Mouse (Mus musculus) liver, postnatal 0 days (tissue): ENCODE results near the gene Atad5. TPM values are rescaled to one million over a fixed set of nuclear protein-coding genes. Genes with fewer than 3 reads are reported as not detected.
"Not testable (repeated sequence)": the region's sequence is repeated elsewhere in the genome, so short reads cannot be mapped to it uniquely, and the experiment has no call there.

Source experiments
- ATAC-seq: fragments of 200-750 bp; cut with Nextera tagmentation; 2 replicates; pipeline ENCODE4 v1.8.0; 2017; ENCODE audit warnings: mild to moderate bottlenecking, moderate library complexity
- DNase-seq: peaks from one replicate; pipeline ENCODE4 v3.0.0-alpha.2; 2016
- H3K27ac ChIP-seq: fragments of 300-500 bp; sonication (generic); 2 replicates; pipeline ENCODE4 v1.5.1; 2014; ENCODE audit warnings: antibody characterized with exemption, moderate library complexity, mild to moderate bottlenecking, low read depth
- H3K27me3 ChIP-seq: fragments of 300-500 bp; sonication (generic); 2 replicates; pipeline ENCODE4 v1.6.1; 2014; ENCODE audit warnings: low read length, control low read depth, mixed read lengths; ENCODE audit not compliant: insufficient read depth
- H3K36me3 ChIP-seq: fragments of 300-500 bp; sonication (generic); replicated peaks from 2 replicates; pipeline ENCODE4 v1.6.1; 2014; ENCODE audit warnings: mild to moderate bottlenecking, control low read depth, low read length, moderate library complexity, mixed read lengths; ENCODE audit not compliant: insufficient read depth
- H3K4me1 ChIP-seq: fragments of 300-500 bp; sonication (generic); 2 replicates; pipeline ENCODE4 v1.6.1; 2014; ENCODE audit warnings: antibody characterized with exemption, mild to moderate bottlenecking, control low read depth; ENCODE audit not compliant: insufficient read depth
- H3K4me2 ChIP-seq: fragments of 300-500 bp; sonication (generic); 2 replicates; pipeline ENCODE4 v1.6.1; 2014; ENCODE audit warnings: low read depth, mild to moderate bottlenecking, low read length, moderate library complexity, mixed read lengths
- H3K4me3 ChIP-seq: fragments of 300-500 bp; sonication (generic); 2 replicates; pipeline ENCODE4 v1.5.1; 2014; ENCODE audit warnings: low read depth, low read length
- H3K9ac ChIP-seq: fragments of 300-500 bp; sonication (generic); replicated peaks from 2 replicates; pipeline ENCODE4 v1.6.1; 2014; ENCODE audit warnings: mild to moderate bottlenecking, moderate library complexity
- H3K9me3 ChIP-seq: fragments of 300-500 bp; sonication (generic); 2 replicates; pipeline ENCODE4 v1.6.1; 2016; ENCODE audit warnings: mild to moderate bottlenecking, control low read depth, low read length, mixed read lengths
- CTCF ChIP-seq: sonication (generic); IDR thresholded peaks from 2 replicates; pipeline ENCODE4 v1.5.1; 2016; ENCODE audit warnings: antibody characterized with exemption, low read depth
- EP300 ChIP-seq: IDR thresholded peaks from 2 replicates; pipeline ENCODE4 v1.6.1; 2016; ENCODE audit warnings: antibody characterized with exemption, low read depth, mild to moderate bottlenecking
- WGBS: fragments of 180-500 bp; shearing (Covaris S2); extraction: QIAGEN DNeasy Blood & Tissue Kit; methylation state at CpG from one replicate; pipeline ENCODE4 v1.1.7; 2014; ENCODE audit not compliant: insufficient replicate concordance; 5-methylcytosine and 5-hydroxymethylcytosine counted together
- polyA plus RNA-seq: library from polyadenylated mRNA; unstranded; fragments of >200 nt; fragmentation: Nextera tagmentation; extraction: Ambion mirVana; gene quantifications from 2 replicates; pipeline ENCODE4 v1.2.1, GENCODE M21; 2015

Gene Atad5
- polyA plus RNA-seq, 1 experiment from 2014 or later, result 4.9 TPM

DNA sequence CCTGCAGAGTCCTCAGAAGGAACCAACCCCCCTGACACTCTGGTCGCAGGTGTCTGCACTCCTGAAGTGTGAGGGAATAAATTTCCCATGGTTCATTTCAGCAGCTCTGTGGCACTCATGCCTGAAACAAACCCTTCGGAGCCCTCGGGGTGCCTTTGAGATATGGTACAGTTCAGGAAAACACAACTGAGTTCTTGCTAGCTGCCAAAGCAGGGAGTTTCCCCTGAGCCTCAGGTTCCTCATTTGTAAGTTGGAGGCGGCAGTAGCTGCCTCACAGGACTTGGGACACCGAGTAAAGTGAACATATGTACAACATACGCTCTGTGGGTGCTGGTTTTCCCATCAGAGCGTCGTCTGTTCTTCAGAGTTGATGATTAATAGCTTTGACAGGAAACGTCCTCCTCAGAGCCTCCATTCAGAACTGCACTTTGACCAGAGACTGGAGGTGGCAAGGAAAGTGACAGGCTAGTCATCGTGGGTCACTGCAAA, 56.6 kb downstream of the Atad5 start:
- Histone ChIP-seq H3K27me3 (no peaks in the 10 kb centered on the region), H3K9ac (no peak overlapping the region), H3K4me3 (no peak overlapping the region), H3K9me3 (no peaks in the 10 kb centered on the region), H3K4me1 (peaks cover 17% of the 10 kb centered on the region), H3K27ac (peak overlapping the region; percentile 60), H3K4me2 (peak overlapping the region; percentile 11; the same call in 1 of the 2 replicates), H3K36me3 (no peaks in the 10 kb centered on the region)
- TF ChIP-seq CTCF (no peak), EP300 (no peak)
- 7% methylated on average over 10 of the region's 10 CpGs for WGBS
- DNase-seq (peak; percentile 46), ATAC-seq (peak; percentile 46)

- no peak for ATAC-seq
- peaks cover 13% of the 10 kb centered on the region for H3K4me1 ChIP-seq
- H3K27me3 ChIP-seq, result no peaks in the 10 kb centered on the region
- no peaks in the 10 kb centered on the region for H3K36me3 ChIP-seq
- 46% methylated on average over 6 of the region's 6 CpGs for WGBS
- no peak overlapping the region for H3K9ac ChIP-seq
- H3K4me3 ChIP-seq, result no peak overlapping the region
- H3K9me3 ChIP-seq, result no peaks in the 10 kb centered on the region
- H3K27ac ChIP-seq, result peak overlapping the region; percentile 16; the same call in 1 of the 2 replicates
- H3K4me2 ChIP-seq, result no peak overlapping the region
- DNase-seq, result no peak
- peak; percentile 30 for TF ChIP-seq CTCF
- no peak for TF ChIP-seq EP300
Measured at GRCm38 (mm10) chr11:80147748-80148147, 58.5 kb downstream of the Atad5 start.

DNA sequence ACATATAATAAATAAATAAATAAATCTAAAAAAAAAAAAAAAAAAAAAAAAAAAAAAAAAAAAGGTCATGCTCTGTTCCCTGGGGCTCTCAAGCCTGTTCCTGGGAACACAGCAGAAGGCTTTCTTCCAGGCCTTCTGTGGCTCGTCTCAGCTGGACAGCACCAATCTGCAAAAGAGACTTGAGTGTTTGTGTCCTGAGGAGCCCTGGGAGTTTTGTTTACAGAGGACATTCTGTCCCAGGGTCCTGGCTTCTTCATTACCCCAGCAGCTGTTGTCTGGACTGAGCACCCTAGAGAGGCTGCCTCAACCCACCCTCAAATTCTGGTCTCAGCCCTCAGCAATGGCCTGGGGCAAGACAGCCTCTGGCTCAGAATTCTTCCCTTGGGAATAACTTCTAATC, 59.1 kb downstream of the Atad5 start:
- Histone ChIP-seq H3K4me2 (no peak overlapping the region), H3K36me3 (no peaks in the 10 kb centered on the region), H3K9ac (no peak overlapping the region), H3K4me3 (no peak overlapping the region), H3K27ac (no peak overlapping the region), H3K27me3 (no peaks in the 10 kb centered on the region), H3K9me3 (no peaks in the 10 kb centered on the region), H3K4me1 (peaks cover 12% of the 10 kb centered on the region)
- no peak for TF ChIP-seq EP300
- no peak for TF ChIP-seq CTCF
- DNase-seq (no peak), ATAC-seq (no peak)
- whole genome bisulfite sequencing, result 65% methylated on average over 1 of the region's 1 CpGs

DNA sequence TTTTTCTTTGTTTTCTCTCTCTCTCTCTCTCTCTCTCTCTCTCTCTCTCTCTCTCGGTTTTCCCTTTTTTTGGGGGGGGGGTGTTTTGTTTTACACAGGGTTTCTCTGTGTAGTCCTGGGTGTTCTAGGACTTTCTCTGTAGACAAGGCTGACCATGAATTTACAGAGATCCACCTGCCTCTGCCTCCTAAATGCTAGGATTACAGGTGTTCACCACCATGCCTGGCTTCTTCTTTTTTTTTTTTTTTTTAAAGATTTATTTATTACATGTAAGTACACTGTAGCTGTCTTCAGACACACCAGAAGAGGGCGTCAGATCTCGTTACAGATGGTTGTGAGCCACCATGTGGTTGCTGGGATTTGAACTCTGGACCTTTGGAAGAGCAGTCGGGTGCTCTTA, 59.8 kb downstream of the Atad5 start:
- not testable (repeated sequence) for H3K4me2 ChIP-seq, DNase-seq, H3K36me3 ChIP-seq, H3K9ac ChIP-seq, H3K27ac ChIP-seq, H3K27me3 ChIP-seq, ATAC-seq, H3K9me3 ChIP-seq, H3K4me3 ChIP-seq
- 33% methylated on average over 1 of the region's 4 CpGs for WGBS
- H3K4me1 ChIP-seq, result peaks cover 17% of the 10 kb centered on the region

- 71% methylated on average over 8 of the region's 8 CpGs for WGBS
- DNase-seq, result no peak
- no peak overlapping the region for H3K9ac ChIP-seq
- H3K4me2 ChIP-seq, result no peak overlapping the region
- TF ChIP-seq CTCF (no peak), EP300 (no peak)
- no peak overlapping the region for H3K27ac ChIP-seq
- ATAC-seq, result no peak
- peaks cover 21% of the 10 kb centered on the region for H3K4me1 ChIP-seq
- no peak overlapping the region for H3K4me3 ChIP-seq
- no peaks in the 10 kb centered on the region for H3K36me3 ChIP-seq
- H3K27me3 ChIP-seq, result peaks cover 3% of the 10 kb centered on the region
- H3K9me3 ChIP-seq, result no peaks in the 10 kb centered on the region
Measured at GRCm38 (mm10) chr11:80149412-80150023, 60.3 kb downstream of the Atad5 start.

DNA sequence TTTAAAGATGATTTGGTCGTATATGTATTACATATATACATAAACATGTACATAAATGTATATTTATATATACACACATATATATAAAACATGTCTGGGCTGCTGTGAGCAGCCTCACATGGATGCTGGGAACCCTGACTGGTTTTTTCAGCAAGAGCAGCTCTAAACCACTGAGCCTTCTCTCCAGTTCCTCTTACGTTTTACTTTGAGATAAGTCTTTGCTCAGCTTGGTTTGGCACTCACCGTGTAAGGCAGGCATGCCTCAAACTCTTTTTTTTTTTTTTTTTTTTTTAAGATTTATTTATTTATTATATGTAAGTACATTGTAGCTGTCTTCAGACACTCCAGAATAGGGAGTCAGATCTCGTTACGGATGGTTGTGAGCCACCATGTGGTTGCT, 61.4 kb downstream of the Atad5 start:
- Histone ChIP-seq H3K4me2 (no peak overlapping the region), H3K36me3 (no peaks in the 10 kb centered on the region), H3K27me3 (peaks cover 12% of the 10 kb centered on the region), H3K4me1 (peaks cover 22% of the 10 kb centered on the region), H3K4me3 (no peak overlapping the region), H3K9ac (no peak overlapping the region), H3K27ac (no peak overlapping the region), H3K9me3 (no peaks in the 10 kb centered on the region)
- TF ChIP-seq CTCF, result no peak
- TF ChIP-seq EP300, result no peak
- 45% methylated on average over 5 of the region's 5 CpGs for WGBS
- ATAC-seq (no peak), DNase-seq (no peak)
